Mouse (Mus musculus) testis, postnatal 14 days (tissue): Measurements from ENCODE around the gene Rab6b.
"Not testable (repeated sequence)": the region's sequence is repeated elsewhere in the genome, so short reads cannot be mapped to it uniquely, and the experiment has no call there.

Experiments used
- DNase-seq: peaks from one replicate; pipeline ENCODE4 v3.0.0; 2021; ENCODE audit warnings: low spot score

Gene Rab6b

GRCm38 (mm10) chr9:103143881-103144280 lies 32.3 kb downstream of the Rab6b start:
- DNase-seq = no peak

GRCm38 (mm10) chr9:103145351-103145750 lies 33.8 kb downstream of the Rab6b start:
- DNase-seq = no peak

- DNase-seq = no peak
Observed at GRCm38 (mm10) chr9:103146257-103146656, 34.7 kb downstream of the Rab6b start.

GRCm38 (mm10) chr9:103146703-103147102 lies 35.1 kb downstream of the Rab6b start:
- DNase-seq = no peak

- no peak for DNase-seq
Observed at GRCm38 (mm10) chr9:103147103-103147502, 35.5 kb downstream of the Rab6b start.

GRCm38 (mm10) chr9:103149074-103149799 lies 37.6 kb downstream of the Rab6b start:
- no peak for DNase-seq

GRCm38 (mm10) chr9:103153286-103153685 lies 41.7 kb downstream of the Rab6b start:
- no peak for DNase-seq

GRCm38 (mm10) chr9:103154568-103154967 lies 43.0 kb downstream of the Rab6b start:
- no peak for DNase-seq

GRCm38 (mm10) chr9:103155158-103155557 lies 43.6 kb downstream of the Rab6b start:
- DNase-seq = not testable (repeated sequence)

- DNase-seq = no peak
Observed at GRCm38 (mm10) chr9:103163806-103164205, 52.2 kb downstream of the Rab6b start.

GRCm38 (mm10) chr9:103168046-103168445 lies 56.5 kb downstream of the Rab6b start:
- no peak for DNase-seq

GRCm38 (mm10) chr9:103168771-103169170 lies 57.2 kb downstream of the Rab6b start:
- no peak for DNase-seq

- DNase-seq = no peak
Observed at GRCm38 (mm10) chr9:103174771-103175519, 63.4 kb downstream of the Rab6b start.

- no peak for DNase-seq
Observed at GRCm38 (mm10) chr9:103175692-103176091, 64.1 kb downstream of the Rab6b start.

- DNase-seq = peak; percentile 67
Observed at GRCm38 (mm10) chr9:103180303-103180702, 68.7 kb downstream of the Rab6b start.

GRCm38 (mm10) chr9:103180807-103181565 lies 69.4 kb downstream of the Rab6b start:
- peak; percentile 77 for DNase-seq

GRCm38 (mm10) chr9:103181886-103182285 lies 70.3 kb downstream of the Rab6b start:
- no peak for DNase-seq

GRCm38 (mm10) chr9:103184855-103185254 lies 73.3 kb downstream of the Rab6b start:
- no peak for DNase-seq

- no peak for DNase-seq
Observed at GRCm38 (mm10) chr9:103185946-103186345, 74.4 kb downstream of the Rab6b start.

GRCm38 (mm10) chr9:103186747-103187146 lies 75.2 kb downstream of the Rab6b start:
- no peak for DNase-seq

- DNase-seq = no peak
Observed at GRCm38 (mm10) chr9:103188416-103188815, 76.8 kb downstream of the Rab6b start.

- peak; percentile 93 for DNase-seq
Observed at GRCm38 (mm10) chr9:103201561-103202260, 90.1 kb downstream of the Rab6b start, which contains the start of gene Srprb. Gene Srprb (minus strand): TSS chr9:103202137.
